Mouse (Mus musculus) liver, adult 2 months (tissue): Measurements from ENCODE around the gene Rapgef2.

Experiments used
- CTCF ChIP-seq: fragments of 200-500 bp; IDR thresholded peaks from 2 replicates; pipeline ENCODE4 v1.5.1; 2011; ENCODE audit warnings: low read depth, low read length, control low read depth
- POLR2A ChIP-seq: fragments of 200-500 bp; IDR thresholded peaks from 2 replicates; pipeline ENCODE4 v1.6.1; 2011; ENCODE audit warnings: low read length, control low read depth; ENCODE audit not compliant: insufficient read depth; ENCODE audit errors: extremely low read depth

DNA sequence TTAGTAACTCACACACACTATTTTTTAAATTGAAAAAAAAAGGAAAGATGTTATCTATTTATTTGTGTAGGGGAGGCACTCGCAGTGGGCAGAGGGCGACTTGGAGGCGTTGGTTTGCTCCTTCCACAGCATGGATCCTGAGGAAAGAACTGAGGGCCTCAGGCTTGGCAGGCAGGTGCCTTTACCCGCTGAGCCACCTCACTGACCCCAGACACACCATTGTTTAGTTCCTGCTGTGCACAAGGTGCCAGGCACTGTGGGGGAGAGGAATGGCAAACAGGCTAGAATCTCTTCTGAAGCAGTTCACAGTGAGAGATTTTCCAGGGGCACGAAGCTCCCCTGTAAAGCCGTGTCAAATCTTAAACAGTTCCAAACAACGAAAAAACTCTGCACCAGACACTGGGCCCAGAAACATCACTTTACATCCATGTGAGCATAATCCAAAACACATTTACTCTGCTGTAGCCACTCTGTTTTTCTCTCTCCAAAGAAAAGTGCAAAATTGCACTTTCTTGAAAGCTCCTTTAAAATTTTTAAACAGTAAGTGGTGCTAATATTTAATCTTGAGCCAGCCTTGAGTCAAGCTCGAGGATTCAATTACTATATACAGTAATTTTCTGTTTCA is 43.5 kb upstream of the Rapgef2 start:
- TF ChIP-seq POLR2A (no peak), CTCF (no peak)
